Mouse (Mus musculus) olfactory bulb, adult 2 months (tissue): ENCODE measurements around the gene Ptprcap.

Source experiments
- CTCF ChIP-seq: fragments of 200-500 bp; IDR thresholded peaks from 2 replicates; pipeline ENCODE4 v1.5.1; 2012; ENCODE audit warnings: low read depth, mild to moderate bottlenecking, low read length, moderate library complexity; ENCODE audit not compliant: insufficient read depth
- POLR2A ChIP-seq: fragments of 200-500 bp; IDR thresholded peaks from 2 replicates; pipeline ENCODE4 v1.6.1; 2012; ENCODE audit warnings: mild to moderate bottlenecking, low read depth, low read length, moderate library complexity; ENCODE audit not compliant: insufficient read depth

- TF ChIP-seq CTCF (no peak), POLR2A (no peak)
These were observed 42.6 kb downstream of the Ptprcap start for GRCm38 (mm10) chr19:4196048-4196447.
